Mouse (Mus musculus): ENCODE data around the gene Klf7.

DNA sequence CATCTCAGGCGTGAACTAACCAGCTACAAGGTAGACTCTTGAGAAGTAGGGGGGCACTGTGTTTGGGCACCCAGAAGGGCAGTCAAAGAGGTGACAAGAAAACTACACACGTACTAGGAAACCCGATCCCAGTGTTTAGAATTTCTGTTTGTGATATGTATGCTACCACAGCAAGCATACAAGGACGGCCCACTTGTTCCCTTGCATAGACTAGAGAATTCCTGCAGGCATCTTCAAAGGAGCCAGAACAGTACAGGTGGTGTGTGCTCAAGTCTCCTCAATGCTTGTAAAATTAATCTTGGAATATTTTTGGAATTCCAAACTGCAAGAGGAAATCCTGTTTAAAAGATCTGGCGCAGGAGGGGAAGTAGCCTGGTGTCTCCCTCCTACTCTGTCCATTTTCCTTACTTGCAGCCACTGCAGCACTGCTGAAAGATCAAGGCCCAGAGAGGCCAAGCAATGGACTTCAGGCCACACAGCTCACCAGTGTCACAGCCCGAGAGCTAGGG lies 102.9 kb downstream of the Klf7 start:
- TF ChIP-seq ZC3H11A (IDR thresholded peaks at IDR 0.05; ENCODE audit: borderline replicate concordance, low read depth, low read length) (no peak), CHD2 (IDR thresholded peaks at IDR 0.05; ENCODE audit: low read depth, low read length) (no peak), ZNF384 (IDR thresholded peaks at IDR 0.05; ENCODE audit: low read depth, low read length) (no peak)

All from ES-E14 (cell line).